Mouse (Mus musculus): ENCODE measurements at regions not wholly inside any gene's neighbourhood (a gene's known extent, or its start where the extent isn't known, plus 50 kb on each side); places are given as distances from the start of the nearest gene placed in this dataset.

- TF ChIP-seq POLR2A (IDR thresholded peaks at IDR 0.05; ENCODE audit: control insufficient read depth, extremely low read depth, insufficient read depth, low read length, poor library complexity) (no peak), CTCF (IDR thresholded peaks at IDR 0.05; ENCODE audit: borderline replicate concordance, control insufficient read depth, extremely low read depth, insufficient read depth, low read length, poor library complexity) (no peak)
Observed at GRCm38 (mm10) chr13:35214219-35214618, 187.3 kb upstream of the Eci2 start.

Measured in thymus, adult 2 months (tissue).